Mouse (Mus musculus) gastrocnemius, postnatal 36 days (tissue): ENCODE data around the gene Atp6v1g1. TPM values are rescaled to one million over a fixed set of nuclear protein-coding genes. Genes with fewer than 3 reads are reported as not detected.

ENCODE experiments used
- DNase-seq, 2 experiments: peaks; one replicate each; pipeline ENCODE4 v3.0.0; 2022
- intact Hi-C: fragments of 180-260 bp; cut with DNase I; formaldehyde crosslinking; loops from one replicate; pipeline ENCODE4 v1.15.1; 2025
- total RNA-seq, 2 experiments: library from RNA; stranded (reverse); gene quantifications; 2 replicates each; pipeline ENCODE4 v1.2.3; 2021

Atp6v1g1 gene
- total RNA-seq, 2 experiments from 2014 or later: 209 to 253 TPM

DNA sequence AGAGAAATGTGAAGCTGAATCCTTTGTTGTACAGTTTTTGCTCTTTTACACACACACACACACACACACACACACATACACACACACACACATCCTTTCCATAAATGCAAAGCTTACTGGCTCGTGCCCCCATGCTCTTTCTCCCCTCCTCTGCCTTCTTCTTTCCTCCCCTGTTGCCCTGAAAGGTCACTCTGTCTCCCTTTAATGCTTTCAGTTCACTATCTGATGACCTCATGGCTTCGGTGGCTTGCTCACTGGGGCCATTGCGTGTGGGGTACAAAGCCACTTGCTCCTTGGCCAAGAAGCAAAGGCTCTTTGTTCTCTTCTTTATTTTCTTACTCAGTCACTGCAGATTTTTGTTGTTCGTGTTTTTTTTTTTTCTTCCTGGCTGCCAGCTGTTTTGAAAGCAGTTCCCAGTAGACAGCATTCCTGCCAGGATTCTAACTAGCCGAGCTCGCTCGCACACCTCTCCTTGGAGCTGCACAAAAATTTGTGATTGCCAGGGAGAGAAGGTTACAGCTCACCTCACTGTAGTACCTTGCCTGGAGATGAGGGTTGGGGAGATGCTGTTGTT is 25.7 kb downstream of the Atp6v1g1 start:
- intact Hi-C loops: no loop called here
- DNase-seq: no peak

DNA sequence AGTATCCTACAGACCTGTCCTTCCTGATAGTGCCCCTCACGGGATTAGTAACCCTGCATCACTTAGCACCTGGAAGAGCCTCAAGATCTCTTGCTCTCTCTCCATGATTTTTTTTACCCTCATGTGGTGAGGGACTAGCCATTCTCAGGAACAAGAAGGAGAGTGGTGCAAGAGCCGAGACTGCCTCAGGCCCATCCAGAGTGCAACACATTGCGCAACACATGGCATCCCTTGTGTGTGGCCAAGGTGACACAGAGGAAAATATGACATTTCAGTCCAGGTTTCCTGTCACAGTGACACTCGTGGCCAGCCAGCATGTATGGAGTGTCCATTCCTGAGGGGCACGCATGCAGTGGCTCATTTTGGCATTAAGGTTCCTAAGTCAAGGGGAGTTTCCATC is 28.0 kb downstream of the Atp6v1g1 start:
- intact Hi-C loops: no loop called here

DNA sequence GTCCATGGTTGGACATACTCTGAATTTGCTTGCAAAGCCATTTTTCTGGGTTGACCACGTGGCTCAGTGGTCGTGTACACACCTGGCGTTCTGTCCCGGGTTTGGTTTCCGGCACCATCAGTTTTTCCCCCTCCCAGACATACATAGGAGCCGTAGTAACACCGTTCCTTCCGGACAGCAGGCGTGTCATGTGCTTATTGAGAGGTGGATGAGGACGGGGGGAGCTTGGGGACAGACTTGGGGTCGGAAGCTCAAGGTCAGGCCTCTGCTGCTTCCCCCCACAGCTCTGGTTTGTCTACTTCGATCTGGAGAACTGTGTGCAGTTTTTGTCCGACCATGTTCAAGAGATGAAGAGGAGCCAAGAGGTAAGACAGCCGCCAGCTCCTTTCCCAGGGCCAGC is 35.1 kb downstream of the Atp6v1g1 start:
- DNase-seq: no peak
- intact Hi-C loops: no loop called here

More for the DNA sequence above, 28.0 kb downstream of the Atp6v1g1 start:
- DNase-seq: no peak

DNA sequence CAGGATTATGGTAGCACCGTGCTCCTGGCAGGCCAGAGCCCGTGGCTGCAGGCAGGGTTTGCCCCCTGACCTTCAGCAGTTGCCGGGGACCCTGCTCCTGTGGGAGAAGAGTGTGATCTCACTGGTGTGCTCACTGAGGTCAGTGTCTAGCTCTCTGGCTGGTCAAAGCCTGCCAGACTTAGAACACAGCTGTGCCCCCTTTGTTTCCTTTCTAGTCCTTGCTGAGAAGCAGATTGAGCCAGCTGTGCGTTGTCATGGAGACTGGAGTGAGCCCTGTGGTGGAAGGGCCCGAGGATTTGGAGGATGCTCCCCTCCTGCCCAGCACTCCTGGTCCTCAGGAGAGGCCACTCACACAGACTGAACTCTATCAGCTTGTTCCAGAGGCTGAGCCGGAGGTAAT is 35.5 kb downstream of the Atp6v1g1 start:
- intact Hi-C loops: no loop called here
- DNase-seq: no peak

DNA sequence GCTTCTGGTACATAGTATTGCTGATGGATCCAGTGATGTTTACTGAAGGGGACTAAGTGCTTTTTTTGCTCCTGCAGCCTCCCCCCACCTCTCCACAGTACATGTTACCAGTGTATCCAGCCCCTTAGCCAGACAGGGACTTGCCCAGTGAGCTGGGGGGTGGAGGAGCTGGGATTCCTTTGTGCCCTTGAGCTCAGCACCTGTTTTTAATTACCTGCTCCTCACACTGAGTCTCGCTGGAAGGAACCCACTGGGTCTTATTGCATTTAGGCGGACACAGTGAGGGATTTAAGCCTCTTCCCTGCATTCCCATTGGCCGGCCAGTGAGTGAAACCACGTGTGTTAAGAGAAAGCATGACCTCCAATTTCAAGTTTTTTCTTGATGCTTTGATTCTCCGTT is 38.0 kb downstream of the Atp6v1g1 start:
- DNase-seq: no peak
- intact Hi-C loops: no loop called here

DNA sequence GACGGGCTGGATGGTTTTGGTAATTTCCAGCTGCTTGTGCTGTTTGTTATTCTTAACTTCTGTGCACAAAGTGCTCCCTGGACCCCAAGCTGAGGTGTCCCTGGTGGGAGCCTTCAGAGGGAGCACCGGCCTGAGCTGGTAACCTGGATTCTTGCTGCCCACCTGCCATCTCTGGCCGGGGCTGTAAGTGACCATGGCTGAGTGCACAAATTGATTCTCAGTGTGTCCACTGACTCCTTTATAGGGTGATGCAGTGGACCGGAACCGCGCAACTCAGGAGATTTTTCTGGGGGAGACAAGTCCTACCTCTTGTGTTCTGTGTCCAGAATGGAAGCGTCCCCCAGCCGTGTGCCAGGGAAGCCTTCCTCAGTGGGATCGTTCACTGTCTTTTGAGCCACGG is 40.6 kb downstream of the Atp6v1g1 start:
- intact Hi-C loops: loop anchor here (5.0 kb wide), 1 partner anchor 78 kb away; no protein-coding TSS in a partner anchor
- no peak for DNase-seq

DNA sequence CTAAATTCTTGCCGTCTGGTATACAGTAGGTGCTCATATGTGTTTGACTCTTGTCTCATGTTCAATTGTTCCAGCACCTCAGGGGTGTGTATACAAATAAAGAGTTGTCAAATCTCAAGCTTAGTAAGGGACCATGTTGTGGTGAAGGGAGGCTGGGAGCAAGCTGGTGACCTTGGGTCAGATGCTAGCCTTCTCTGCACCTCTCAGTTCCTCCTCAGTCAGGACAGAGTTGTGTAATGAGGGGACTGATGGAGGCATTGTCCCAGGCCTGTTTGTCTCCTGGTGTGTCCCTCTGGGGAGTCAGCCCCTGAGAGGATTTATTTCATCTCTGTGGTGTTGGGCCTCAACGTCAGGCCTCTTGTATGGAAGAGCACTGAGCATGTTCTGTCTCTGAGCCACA is 41.7 kb downstream of the Atp6v1g1 start:
- intact Hi-C loops: loop anchor here (5.0 kb wide), 1 partner anchor 79 kb away; no protein-coding TSS in a partner anchor
- DNase-seq: no peak

DNA sequence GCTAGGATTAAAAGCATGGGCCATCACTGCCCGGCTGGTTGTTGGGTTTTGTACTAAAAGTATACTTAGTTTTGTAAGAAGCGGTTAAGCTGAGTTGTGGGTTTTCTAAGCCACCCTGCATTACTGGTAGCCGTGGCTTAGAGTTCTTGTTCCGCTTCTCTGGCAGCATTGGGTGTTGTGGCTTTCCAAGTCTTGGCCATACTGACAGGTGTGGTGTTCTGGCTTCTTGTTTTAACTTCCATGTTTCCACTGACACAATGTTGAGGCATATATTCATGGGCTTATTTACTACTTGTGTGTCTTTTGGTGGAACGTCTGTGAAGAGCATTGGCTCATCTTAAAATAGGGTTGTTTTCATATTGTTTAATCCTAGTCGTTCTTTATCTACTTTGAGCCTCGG is 45.4 kb downstream of the Atp6v1g1 start:
- no peak for DNase-seq
- intact Hi-C loops: loop anchor here (5.0 kb wide), 1 partner anchor 83 kb away; no protein-coding TSS in a partner anchor

DNA sequence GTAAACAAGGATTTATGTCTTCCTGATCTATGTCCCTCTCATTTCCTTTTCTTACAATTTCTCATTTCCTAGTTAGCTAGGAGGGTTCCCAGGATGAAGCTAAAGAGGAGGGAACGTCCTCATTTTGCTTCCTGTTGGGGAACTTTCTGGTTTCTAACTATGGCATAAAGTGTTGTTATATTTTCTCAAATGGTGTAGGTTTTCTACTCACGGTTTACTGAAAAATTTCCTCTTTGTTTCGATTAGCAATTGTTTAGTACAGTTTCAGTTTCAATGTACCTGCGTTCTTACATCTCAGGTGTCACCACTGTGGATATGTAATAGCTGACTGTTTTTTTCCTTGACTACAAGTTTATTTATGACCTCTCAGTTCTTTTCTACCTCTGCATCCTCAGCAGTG is 46.0 kb downstream of the Atp6v1g1 start:
- no peak for DNase-seq
- intact Hi-C loops: no loop called here

DNA sequence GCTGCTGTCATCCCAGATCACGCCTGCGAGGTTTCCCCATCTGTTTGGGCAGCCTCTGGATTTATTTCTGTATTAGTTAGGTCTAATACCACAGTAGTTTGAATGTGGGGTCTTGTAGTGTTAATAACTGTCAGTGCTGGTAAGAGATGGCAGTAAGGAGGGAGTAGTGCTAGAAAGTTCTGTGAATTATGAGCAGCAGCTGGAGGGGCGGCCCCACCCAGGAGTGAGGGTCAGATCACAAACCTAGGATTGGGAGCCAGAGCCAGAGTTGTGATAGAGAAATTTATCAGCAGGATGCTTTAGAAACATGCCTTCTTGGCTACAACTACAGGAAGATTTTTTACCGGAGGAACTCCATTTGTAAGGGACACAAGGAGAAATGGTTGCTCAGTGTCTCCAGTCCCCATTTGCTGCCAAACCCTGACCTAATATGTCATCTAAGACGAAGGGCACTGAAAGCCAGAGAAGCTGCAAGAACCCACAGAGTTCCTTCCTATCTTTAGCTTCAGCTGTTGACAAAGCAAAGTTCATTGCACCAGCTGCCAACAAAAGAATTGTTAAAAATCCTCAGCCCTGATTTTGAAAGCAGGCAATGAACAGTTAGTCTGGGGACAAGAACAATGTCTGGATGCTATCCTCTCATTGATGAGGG is 50.0 kb downstream of the Atp6v1g1 start:
- intact Hi-C loops: no loop called here
- DNase-seq: no peak

DNA sequence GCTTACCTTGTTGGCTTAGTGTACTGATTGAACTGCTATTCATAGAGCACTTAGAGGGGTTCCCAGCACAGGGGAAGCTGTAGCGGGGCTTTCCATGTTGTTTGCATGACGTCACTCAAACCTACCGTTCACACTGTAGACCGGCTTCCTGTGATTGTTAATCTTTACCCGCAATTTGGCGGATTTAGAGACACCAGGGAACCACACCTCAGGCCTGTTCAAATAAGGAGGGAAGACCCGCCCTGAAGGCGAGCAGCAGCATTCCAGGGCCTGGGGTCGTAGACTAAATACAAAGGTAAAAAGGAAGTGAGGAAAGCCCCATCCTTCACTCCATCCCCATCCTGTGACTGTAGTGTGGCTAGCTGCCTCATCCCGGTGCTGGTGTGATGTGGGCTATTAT is 50.7 kb downstream of the Atp6v1g1 start:
- no peak for DNase-seq
- intact Hi-C loops: no loop called here

DNA sequence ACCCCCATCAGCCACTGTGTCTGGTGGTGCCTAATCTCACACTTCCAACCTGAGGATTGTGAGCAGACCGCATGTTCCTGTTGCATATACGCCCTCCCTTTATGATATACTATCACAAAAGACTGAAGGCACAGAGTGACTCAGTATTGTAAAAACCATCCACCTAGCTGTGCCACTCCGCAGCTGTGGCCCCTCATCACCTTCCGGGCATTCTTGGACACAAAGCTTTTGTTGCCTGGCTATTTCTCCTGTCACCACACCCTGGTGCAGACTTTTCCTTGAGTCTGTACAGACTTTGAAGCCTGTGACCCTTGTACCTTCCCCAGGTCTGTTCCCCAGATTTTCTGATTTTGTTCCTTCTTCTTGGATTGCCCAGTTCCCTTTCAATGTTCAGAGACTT is 51.4 kb downstream of the Atp6v1g1 start:
- intact Hi-C loops: no loop called here
- DNase-seq: no peak

Other genes with a start within 250 kb of the Atp6v1g1 start
- under 1 TPM; 0.36 to 0.44 TPM for gene Orm1, start 200.2 kb upstream of the Atp6v1g1 start, total RNA-seq
- gene Orm3, start 188.6 kb upstream of the Atp6v1g1 start, total RNA-seq: not detected
- under 1 TPM in 1 of 2 experiments, not detected in 1; 0.36 TPM for gene Orm2, start 182.3 kb upstream of the Atp6v1g1 start, total RNA-seq
- 1 to 10 TPM; 1.4 to 1.5 TPM for gene Akna, start 141.4 kb upstream of the Atp6v1g1 start, total RNA-seq
- 1 to 10 TPM; 2.2 to 2.5 TPM for gene Whrn, start 48.8 kb upstream of the Atp6v1g1 start, total RNA-seq
- 10 to 100 TPM; 14.0 to 14.5 TPM for gene Tmem268, start 14.0 kb downstream of the Atp6v1g1 start, total RNA-seq
- gene Gm11213, start 60.5 kb downstream of the Atp6v1g1 start, total RNA-seq: not detected
- gene Tex48, start 77.7 kb downstream of the Atp6v1g1 start, total RNA-seq: not detected
- not detected for gene Gm11214, start 118.6 kb downstream of the Atp6v1g1 start, total RNA-seq
- gene Tnfsf15, start 200.3 kb downstream of the Atp6v1g1 start, total RNA-seq: not detected